Mouse (Mus musculus): ENCODE measurements around the gene Bbof1. TPM values are rescaled to one million over a fixed set of nuclear protein-coding genes. Genes with fewer than 3 reads are reported as not detected.
A peak's percentile ranks its signal among the peaks of the same experiment; 100 is the strongest.

Gene Bbof1
- polyA plus RNA-seq, 1 experiment from 2014 or later: 0.96 TPM

GRCm38 (mm10) chr12:84461416-84461815, 52.5 kb downstream of the Bbof1 start:
- ATAC-seq (ENCODE audit: insufficient read depth) (no peak), DNase-seq (no peak)
- Histone ChIP-seq H3K4me1 (ENCODE audit: insufficient read depth) (no peaks in the 10 kb centered on the region), H3K27ac (ENCODE audit: low read depth) (no peak overlapping the region), H3K4me2 (no peak overlapping the region), H3K27me3 (ENCODE audit: insufficient read depth, low read length) (no peaks in the 10 kb centered on the region), H3K36me3 (ENCODE audit: insufficient read depth) (peaks cover 56% of the 10 kb centered on the region), H3K4me3 (ENCODE audit: low read depth, low read length) (no peak overlapping the region), H3K9ac (no peak overlapping the region), H3K9me3 (ENCODE audit: low read depth, low read length) (no peaks in the 10 kb centered on the region)
- WGBS: 90% methylated on average over 5 of the region's 5 CpGs
- no peak for TF ChIP-seq CTCF (IDR thresholded peaks at IDR 0.05; ENCODE audit: low read depth)

DNA sequence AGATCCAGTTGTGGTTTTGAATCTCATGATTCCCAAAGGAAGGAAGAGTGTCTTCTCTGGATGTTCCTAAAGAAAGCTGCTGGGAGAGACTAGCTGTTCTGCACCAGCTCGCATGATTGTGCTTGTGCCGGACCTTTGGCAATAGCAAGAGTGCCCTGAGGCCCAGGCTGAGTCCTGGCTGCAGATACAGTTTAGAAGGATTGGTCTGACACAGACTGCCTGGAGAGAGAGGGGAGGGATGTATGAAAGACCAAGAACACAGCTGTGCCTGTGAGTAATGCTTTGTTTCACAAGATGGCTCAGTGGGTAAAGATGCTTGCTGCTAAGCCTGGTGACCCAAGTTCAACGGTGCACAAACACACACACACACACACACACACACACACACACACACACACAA, 54.0 kb downstream of the Bbof1 start:
- Histone ChIP-seq H3K27me3 (ENCODE audit: insufficient read depth, low read length) (no peaks in the 10 kb centered on the region), H3K36me3 (ENCODE audit: insufficient read depth) (peaks cover 49% of the 10 kb centered on the region), H3K9ac (no peak overlapping the region), H3K27ac (ENCODE audit: low read depth) (no peak overlapping the region), H3K4me2 (no peak overlapping the region), H3K9me3 (ENCODE audit: low read depth, low read length) (no peaks in the 10 kb centered on the region), H3K4me3 (ENCODE audit: low read depth, low read length) (no peak overlapping the region), H3K4me1 (ENCODE audit: insufficient read depth) (no peaks in the 10 kb centered on the region)
- TF ChIP-seq CTCF (IDR thresholded peaks at IDR 0.05; ENCODE audit: low read depth): no peak
- no peak for DNase-seq
- WGBS: 90% methylated on average over 3 of the region's 3 CpGs
- no peak for ATAC-seq (ENCODE audit: insufficient read depth)

DNA sequence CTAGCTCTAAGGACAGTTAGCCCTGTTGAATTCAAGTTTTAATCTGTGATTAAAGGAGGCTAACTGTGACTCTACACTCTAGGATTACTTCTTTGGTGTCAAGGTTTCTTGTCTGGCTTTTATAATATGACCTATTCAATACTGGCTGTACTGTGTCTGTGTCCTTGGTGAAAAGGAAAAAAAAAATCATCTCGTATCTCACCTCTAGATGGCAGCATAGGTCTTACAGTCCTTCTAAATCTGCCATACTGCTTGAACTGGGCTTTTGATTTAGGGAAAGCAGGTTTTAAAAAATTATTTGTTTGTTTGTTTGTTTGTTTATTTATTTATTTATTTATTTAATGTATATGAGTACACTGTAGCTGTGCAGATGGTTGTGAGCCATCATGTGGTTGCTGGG, 59.8 kb downstream of the Bbof1 start:
- H3K9ac ChIP-seq: no peak overlapping the region
- H3K4me2 ChIP-seq: no peak overlapping the region
- no peak overlapping the region for H3K4me3 ChIP-seq (ENCODE audit: low read depth, low read length)
- no peaks in the 10 kb centered on the region for H3K9me3 ChIP-seq (ENCODE audit: low read depth, low read length)
- ATAC-seq (ENCODE audit: insufficient read depth) (no peak), DNase-seq (peak; percentile 83)
- no peaks in the 10 kb centered on the region for H3K4me1 ChIP-seq (ENCODE audit: insufficient read depth)
- no peaks in the 10 kb centered on the region for H3K27me3 ChIP-seq (ENCODE audit: insufficient read depth, low read length)
- peak; percentile 70 for TF ChIP-seq CTCF (IDR thresholded peaks at IDR 0.05; ENCODE audit: low read depth)
- no peak overlapping the region for H3K27ac ChIP-seq (ENCODE audit: low read depth)
- peaks cover 21% of the 10 kb centered on the region; the same call in 1 of the 2 replicates for H3K36me3 ChIP-seq (ENCODE audit: insufficient read depth)
- 0% methylated on average over 1 of the region's 1 CpGs for WGBS

GRCm38 (mm10) chr12:84478937-84479336, 70.1 kb downstream of the Bbof1 start:
- Histone ChIP-seq H3K36me3 (ENCODE audit: insufficient read depth) (0 out of 2 replicates have a peak, but pooled peaks cover 11% of the 10 kb centered on the region), H3K4me2 (no peak overlapping the region), H3K27ac (ENCODE audit: low read depth) (no peak overlapping the region), H3K27me3 (ENCODE audit: insufficient read depth, low read length) (no peaks in the 10 kb centered on the region), H3K9me3 (ENCODE audit: low read depth, low read length) (no peaks in the 10 kb centered on the region), H3K4me1 (ENCODE audit: insufficient read depth) (no peaks in the 10 kb centered on the region), H3K9ac (no peak overlapping the region), H3K4me3 (ENCODE audit: low read depth, low read length) (no peak overlapping the region)
- DNase-seq: no peak
- WGBS: 80% methylated on average over 7 of the region's 7 CpGs
- ATAC-seq (ENCODE audit: insufficient read depth): no peak
- TF ChIP-seq CTCF (IDR thresholded peaks at IDR 0.05; ENCODE audit: low read depth): no peak

GRCm38 (mm10) chr12:84481251-84481650, 72.4 kb downstream of the Bbof1 start:
- Histone ChIP-seq H3K4me3 (ENCODE audit: low read depth, low read length) (no peak overlapping the region), H3K36me3 (ENCODE audit: insufficient read depth) (0 out of 2 replicates have a peak, but pooled peaks cover 7% of the 10 kb centered on the region), H3K27me3 (ENCODE audit: insufficient read depth, low read length) (no peaks in the 10 kb centered on the region), H3K4me1 (ENCODE audit: insufficient read depth) (no peaks in the 10 kb centered on the region), H3K4me2 (no peak overlapping the region), H3K9me3 (ENCODE audit: low read depth, low read length) (no peaks in the 10 kb centered on the region), H3K27ac (ENCODE audit: low read depth) (no peak overlapping the region), H3K9ac (no peak overlapping the region)
- TF ChIP-seq CTCF (IDR thresholded peaks at IDR 0.05; ENCODE audit: low read depth): no peak
- WGBS: 44% methylated on average over 2 of the region's 2 CpGs
- ATAC-seq (ENCODE audit: insufficient read depth) (no peak), DNase-seq (no peak)

DNA sequence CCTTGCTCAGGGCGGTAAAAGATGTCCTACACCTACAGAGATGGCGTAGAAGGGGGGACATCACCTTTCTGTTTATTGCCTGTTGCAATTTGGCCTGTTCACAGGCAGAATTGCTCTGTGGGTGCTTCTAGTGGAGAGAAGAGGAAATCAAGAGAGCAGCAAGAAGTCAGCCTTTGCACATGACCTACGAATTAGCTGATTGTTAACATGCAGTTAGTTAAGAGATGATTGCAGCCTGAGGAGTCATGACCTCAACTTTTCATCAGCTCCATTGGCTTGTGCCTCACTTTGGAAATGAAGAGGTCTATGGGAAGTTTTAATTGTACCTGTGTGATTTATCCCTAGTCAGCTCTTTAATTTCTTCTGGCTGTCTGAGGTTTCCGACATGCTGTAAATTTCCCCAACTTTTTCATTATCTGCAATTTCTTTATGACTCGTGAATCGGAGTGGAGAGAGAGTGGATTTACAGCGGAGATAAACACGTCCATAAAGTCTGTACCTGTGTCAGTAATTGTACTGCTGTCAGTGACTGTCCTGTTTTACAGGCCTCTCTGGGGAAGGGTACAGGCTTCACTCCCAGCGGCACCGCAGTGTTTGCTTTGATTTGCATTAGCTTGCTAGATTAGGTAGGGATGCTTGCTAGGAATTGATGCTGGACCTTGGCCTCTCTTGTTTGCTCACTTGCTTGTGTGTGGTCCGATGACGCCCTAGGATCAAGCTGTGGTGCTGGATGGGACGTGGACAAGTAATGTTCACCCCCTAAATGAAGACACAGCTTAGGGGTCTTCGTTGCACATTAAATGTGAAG, 74.1 kb downstream of the Bbof1 start:
- Histone ChIP-seq H3K4me1 (ENCODE audit: insufficient read depth) (no peaks in the 10 kb centered on the region), H3K4me3 (ENCODE audit: low read depth, low read length) (no peak overlapping the region), H3K4me2 (no peak overlapping the region), H3K27ac (ENCODE audit: low read depth) (no peak overlapping the region), H3K9ac (no peak overlapping the region), H3K9me3 (ENCODE audit: low read depth, low read length) (no peaks in the 10 kb centered on the region), H3K36me3 (ENCODE audit: insufficient read depth) (0 out of 2 replicates have a peak, but pooled peaks cover 7% of the 10 kb centered on the region), H3K27me3 (ENCODE audit: insufficient read depth, low read length) (no peaks in the 10 kb centered on the region)
- ATAC-seq (ENCODE audit: insufficient read depth): no peak
- no peak for TF ChIP-seq CTCF (IDR thresholded peaks at IDR 0.05; ENCODE audit: low read depth)
- WGBS: 74% methylated on average over 14 of the region's 14 CpGs
- DNase-seq: no peak

DNA sequence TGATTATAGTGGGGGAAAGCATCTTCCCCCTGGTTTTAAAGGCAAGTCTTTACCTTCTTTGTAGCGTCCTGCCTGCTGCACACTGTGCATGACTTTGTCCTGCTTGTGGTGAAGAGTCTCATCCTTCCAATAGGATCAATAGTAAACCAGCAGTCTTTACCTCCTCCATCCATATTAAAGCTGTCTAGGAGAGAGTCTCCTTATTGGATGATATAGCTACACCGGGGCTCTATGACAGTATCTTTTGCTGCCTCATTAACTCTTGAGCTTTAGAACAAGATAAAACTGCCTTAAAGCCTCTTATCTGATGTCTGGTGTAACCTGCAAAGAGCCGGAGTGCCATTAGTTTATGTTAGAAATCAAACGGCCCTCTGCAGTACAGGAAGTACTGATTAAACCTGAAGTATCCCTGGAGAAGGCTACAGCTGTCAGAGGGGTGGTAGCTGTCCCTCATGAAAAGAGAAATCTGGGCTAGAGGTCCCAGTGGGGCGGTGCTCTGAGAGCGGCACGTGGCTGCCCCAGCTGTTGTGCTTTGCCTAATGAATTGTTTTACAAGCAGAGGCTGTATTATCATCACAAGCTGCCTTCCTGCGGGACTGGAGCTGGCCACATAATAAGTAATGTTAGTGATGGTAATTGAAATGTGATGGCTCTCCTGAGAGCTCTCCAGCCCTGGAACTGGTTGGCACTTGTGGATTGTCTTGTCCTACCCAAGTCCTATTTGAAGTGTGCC, 78.6 kb downstream of the Bbof1 start:
- Histone ChIP-seq H3K4me3 (ENCODE audit: low read depth, low read length) (no peak overlapping the region), H3K4me2 (no peak overlapping the region), H3K36me3 (ENCODE audit: insufficient read depth) (no peaks in the 10 kb centered on the region), H3K4me1 (ENCODE audit: insufficient read depth) (0 out of 2 replicates have a peak, but pooled peaks cover 7% of the 10 kb centered on the region), H3K9me3 (ENCODE audit: low read depth, low read length) (no peaks in the 10 kb centered on the region), H3K27ac (ENCODE audit: low read depth) (no peak overlapping the region), H3K9ac (no peak overlapping the region), H3K27me3 (ENCODE audit: insufficient read depth, low read length) (no peaks in the 10 kb centered on the region)
- no peak for TF ChIP-seq CTCF (IDR thresholded peaks at IDR 0.05; ENCODE audit: low read depth)
- DNase-seq (peak; percentile 52), ATAC-seq (ENCODE audit: insufficient read depth) (no peak)
- WGBS: 16% methylated on average over 8 of the region's 8 CpGs

Other genes with a start within 250 kb of the Bbof1 start
- 11.3 and 12.3 TPM in 2 replicates for gene Elmsan1, start 190.2 kb upstream of the Bbof1 start, polyA plus RNA-seq (2014; fragmentation: Nextera tagmentation; extraction: Ambion mirVana)
- 17.2 and 19.6 TPM in 2 replicates for gene Ptgr2, start 123.8 kb upstream of the Bbof1 start, polyA plus RNA-seq (2014; fragmentation: Nextera tagmentation; extraction: Ambion mirVana)
- 81.3 and 82.7 TPM in 2 replicates for gene Zfp410, start 92.2 kb upstream of the Bbof1 start, polyA plus RNA-seq (2014; fragmentation: Nextera tagmentation; extraction: Ambion mirVana)
- gene Coq6, start 47.4 kb upstream of the Bbof1 start, polyA plus RNA-seq (2014; fragmentation: Nextera tagmentation; extraction: Ambion mirVana): 45.8 and 51.1 TPM in 2 replicates
- 3.0 and 3.5 TPM in 2 replicates for gene Fam161b, start 47.2 kb upstream of the Bbof1 start, polyA plus RNA-seq (2014; fragmentation: Nextera tagmentation; extraction: Ambion mirVana)
- 15.4 and 18.0 TPM in 2 replicates for gene Entpd5, start within 50 bp of the Bbof1 start, polyA plus RNA-seq (2014; fragmentation: Nextera tagmentation; extraction: Ambion mirVana)
- gene Rnf113a2, start 8.1 kb downstream of the Bbof1 start, polyA plus RNA-seq (2014; fragmentation: Nextera tagmentation; extraction: Ambion mirVana): 21.1 and 22.1 TPM in 2 replicates
- 32.8 and 35.4 TPM in 2 replicates for gene Aldh6a1, start 41.9 kb downstream of the Bbof1 start, polyA plus RNA-seq (2014; fragmentation: Nextera tagmentation; extraction: Ambion mirVana)
- 21.8 and 22.5 TPM in 2 replicates for gene Lin52, start 42.4 kb downstream of the Bbof1 start, polyA plus RNA-seq (2014; fragmentation: Nextera tagmentation; extraction: Ambion mirVana)
- gene Vsx2, start 160.7 kb downstream of the Bbof1 start, polyA plus RNA-seq (2014; fragmentation: Nextera tagmentation; extraction: Ambion mirVana): 0.05 TPM in 1 of 2 replicates, not detected in the other
- 8.7 and 11.3 TPM in 2 replicates for gene Abcd4, start 208.3 kb downstream of the Bbof1 start, polyA plus RNA-seq (2014; fragmentation: Nextera tagmentation; extraction: Ambion mirVana)
- not detected in 2 replicates for gene Vrtn, start 231.9 kb downstream of the Bbof1 start, polyA plus RNA-seq (2014; fragmentation: Nextera tagmentation; extraction: Ambion mirVana)

Measured in lung, embryonic 14.5 days (tissue).